Mouse (Mus musculus) adrenal gland, postnatal 10 days (tissue): ENCODE results near the gene Bcar3. TPM values are rescaled to one million over a fixed set of nuclear protein-coding genes. Genes with fewer than 3 reads are reported as not detected.
"Not testable (repeated sequence)": the region's sequence is repeated elsewhere in the genome, so short reads cannot be mapped to it uniquely, and the experiment has no call there.

Experiments
- DNase-seq: peaks from one replicate; pipeline ENCODE4 v3.0.0; 2021; ENCODE audit warnings: mixed read lengths
- long read RNA-seq, 2 experiments: library from polyadenylated mRNA; stranded (forward); transcript quantifications; one replicate each; pipeline ENCODE4 v2.0.0; 2021
- total RNA-seq, 2 experiments: library from RNA; stranded (reverse); gene quantifications; 2 replicates each; pipeline ENCODE4 v1.2.3; 2021

Bcar3 gene
- total RNA-seq = 10 to 100 TPM; 42.4 to 43.9 TPM
- long read RNA-seq, experiment 1, transcript Bcar3-201 (12 exons, 3,311 nt) = major isoform, 35 of 70 reads
- long read RNA-seq, experiment 1, partial matches to known transcripts = 23 of 70 reads
- long read RNA-seq, experiment 1, other reads (novel, unspliced or antisense) = 12 of 70 reads
- long read RNA-seq, experiment 2, transcript Bcar3-201 (12 exons, 3,311 nt) = major isoform, 25 of 37 reads
- long read RNA-seq, experiment 2, partial matches to known transcripts = 9 of 37 reads
- long read RNA-seq, experiment 2, other reads (novel, unspliced or antisense) = 3 of 37 reads

GRCm38 (mm10) chr3:122293954-122294850, at the start of gene Bcar3:
Bcar3 (plus strand) TSS chr3:122294136.
- DNase-seq = peak; percentile 91

- no peak for DNase-seq
These were observed 49.2 kb upstream of the Bcar3 start for GRCm38 (mm10) chr3:122244759-122245158.

GRCm38 (mm10) chr3:122245215-122245877, 48.6 kb upstream of the Bcar3 start, which contains the start of gene Gclm:
Gclm (plus strand) TSS chr3:122245557.
- peak; percentile 96 for DNase-seq

DNA sequence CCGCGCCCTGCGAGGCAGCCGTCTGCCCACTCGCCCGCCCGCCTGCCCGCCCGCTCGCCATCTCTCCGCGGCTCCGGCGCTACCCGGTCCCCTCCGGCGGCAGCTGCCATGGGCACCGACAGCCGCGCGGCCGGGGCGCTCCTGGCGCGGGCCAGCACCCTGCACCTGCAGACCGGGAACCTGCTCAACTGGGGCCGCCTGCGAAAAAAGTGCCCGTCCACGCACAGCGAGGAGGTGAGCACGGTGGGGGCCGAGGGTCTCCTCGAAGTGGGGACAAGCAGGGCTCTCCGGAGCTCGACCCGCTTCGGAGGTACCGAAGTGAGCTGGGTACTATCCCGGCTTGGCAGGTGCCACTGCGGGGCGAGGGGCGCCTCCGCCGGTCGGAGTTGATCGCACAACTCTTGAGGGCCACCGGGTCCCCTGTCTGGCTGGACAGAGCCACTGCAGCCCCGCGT, 48.0 kb upstream of the Bcar3 start:
- DNase-seq = peak; percentile 74

DNA sequence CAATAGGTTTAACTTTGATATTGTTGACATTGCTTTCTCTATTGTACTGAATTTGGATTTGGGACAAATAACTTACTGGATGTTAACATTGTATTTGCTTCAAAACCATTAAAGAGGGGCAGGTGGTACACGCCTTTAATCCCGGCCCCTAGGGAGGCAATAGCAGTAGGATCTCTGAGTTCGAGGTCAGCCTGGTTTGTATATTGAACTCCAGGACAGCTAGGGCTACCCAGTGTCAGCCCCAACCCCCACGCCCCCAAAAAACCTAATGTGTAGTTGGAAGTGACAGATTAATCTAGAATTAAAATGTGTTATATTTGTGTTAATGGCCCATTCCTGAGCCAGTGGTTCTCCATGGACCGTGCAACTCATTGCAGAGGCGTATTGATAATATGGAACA, 47.5 kb upstream of the Bcar3 start:
- DNase-seq = no peak

DNA sequence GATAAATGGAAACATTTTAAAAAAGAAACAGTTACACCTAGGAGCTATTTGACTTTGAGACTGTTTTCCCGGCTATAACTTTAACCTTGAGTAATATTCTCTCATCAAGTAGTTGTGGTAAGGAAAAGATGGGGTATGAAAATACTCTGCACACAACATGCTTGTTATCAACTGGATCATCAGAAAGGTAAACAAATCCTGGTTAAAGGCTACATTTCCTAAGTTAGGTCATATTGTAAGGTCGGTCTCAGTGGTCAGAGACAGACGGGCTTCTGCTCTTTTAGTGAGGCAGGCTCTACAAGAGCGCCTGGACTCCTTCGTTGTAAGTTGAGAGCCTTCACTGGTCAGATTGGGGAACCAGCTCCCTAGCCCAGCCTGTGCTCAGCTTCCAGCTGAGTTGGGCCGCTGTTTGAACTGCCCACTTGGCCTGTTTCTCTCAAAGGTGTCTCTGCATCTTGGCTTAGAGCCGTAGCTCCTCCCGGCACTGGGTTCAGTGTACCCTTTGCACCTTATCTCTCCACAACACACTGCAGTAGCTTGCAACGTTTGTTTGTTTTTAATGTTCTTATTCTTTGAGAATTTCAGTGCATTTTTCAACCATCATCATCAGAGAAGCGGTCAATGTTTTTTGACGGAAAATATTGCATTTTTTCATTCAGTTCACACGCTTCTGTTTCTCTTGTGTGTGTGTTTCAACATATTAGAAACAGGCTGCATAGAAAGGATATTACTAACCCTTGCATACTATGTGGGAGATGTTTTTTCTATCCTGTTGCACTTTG, 46.8 kb upstream of the Bcar3 start:
- no peak for DNase-seq

GRCm38 (mm10) chr3:122247768-122248100, 46.2 kb upstream of the Bcar3 start:
- DNase-seq = no peak

- DNase-seq = peak; percentile 28
These were observed 41.3 kb upstream of the Bcar3 start for GRCm38 (mm10) chr3:122252466-122253253.

DNA sequence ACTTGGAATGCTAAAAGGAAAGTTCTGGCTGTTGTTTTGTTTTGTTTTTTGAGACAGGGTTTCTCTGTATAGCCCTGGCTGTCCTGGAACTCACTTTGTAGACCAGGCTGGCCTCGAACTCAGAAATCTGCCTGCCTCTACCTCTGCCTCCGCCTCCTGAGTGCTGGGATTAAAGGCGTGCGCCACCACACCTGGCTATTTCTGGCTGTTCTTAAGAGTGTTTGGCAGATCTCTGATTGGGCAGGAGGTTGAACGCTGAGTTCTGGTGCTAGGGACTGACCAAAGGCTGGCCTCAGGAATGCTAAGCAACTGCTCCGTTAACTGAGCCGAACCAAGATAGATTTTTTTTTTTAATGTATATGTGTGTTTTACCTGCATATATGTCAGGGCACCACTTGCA, 39.9 kb upstream of the Bcar3 start:
- not testable (repeated sequence) for DNase-seq

- DNase-seq = no peak
These were observed 23.9 kb upstream of the Bcar3 start for GRCm38 (mm10) chr3:122269986-122270385.

DNA sequence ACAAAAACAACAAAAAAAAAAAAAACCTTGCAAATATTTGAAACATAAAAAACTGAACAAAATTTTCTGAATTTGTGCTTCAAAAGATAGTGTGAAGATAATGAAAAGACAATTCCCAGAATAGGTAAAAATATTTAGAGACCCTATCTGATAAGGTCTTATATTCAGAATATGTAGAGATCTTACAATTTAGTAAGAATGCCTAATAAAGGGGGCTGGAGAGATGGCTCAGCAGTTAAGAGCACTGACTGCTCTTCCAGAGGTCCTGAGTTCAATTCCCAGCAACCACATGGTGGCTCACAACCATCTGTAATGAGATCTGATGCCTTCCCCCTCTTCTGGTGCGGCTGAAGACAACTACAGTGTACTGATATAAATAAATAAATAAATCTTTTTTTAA, 21.4 kb upstream of the Bcar3 start:
- not testable (repeated sequence) for DNase-seq

DNA sequence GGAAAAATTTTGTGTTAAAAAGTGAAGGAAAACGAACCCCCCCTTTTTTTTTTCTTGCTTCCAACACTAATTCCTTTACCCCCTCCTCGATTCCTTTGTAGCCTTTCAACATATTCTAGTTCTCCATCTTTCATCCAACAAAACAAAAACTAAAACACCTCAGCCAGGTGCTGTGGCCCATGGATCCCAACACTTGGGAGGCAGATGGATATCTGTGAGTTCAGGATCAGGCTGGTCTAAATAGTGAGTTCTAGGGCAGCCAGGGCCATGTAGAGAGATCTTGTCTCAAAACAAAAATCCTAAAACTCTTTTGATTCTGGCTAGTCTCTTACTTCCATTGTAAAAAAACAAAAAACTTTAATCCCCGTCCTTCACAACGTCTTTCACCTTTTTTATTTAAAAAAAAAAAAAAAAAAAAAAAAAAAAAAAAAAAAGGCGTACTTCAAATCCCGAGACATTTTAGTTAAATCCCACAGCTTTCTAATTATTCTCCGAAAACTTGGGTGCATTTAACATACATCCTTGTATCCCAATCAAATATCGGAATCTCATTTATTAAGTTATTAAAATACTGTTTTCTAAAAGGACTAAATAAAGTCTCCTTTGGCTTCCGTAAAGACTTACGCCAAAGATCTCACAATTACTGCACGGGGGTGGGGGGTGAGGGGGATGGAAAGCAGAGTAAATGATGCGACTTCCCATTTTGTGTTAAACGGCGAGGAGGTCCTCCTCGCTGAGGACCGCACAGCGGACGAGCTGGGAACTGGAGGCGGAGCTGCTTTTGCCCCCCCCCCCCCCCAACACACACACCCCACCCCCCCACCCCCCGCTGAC, 20.3 kb upstream of the Bcar3 start:
- DNase-seq = no peak

GRCm38 (mm10) chr3:122274241-122275024, 19.5 kb upstream of the Bcar3 start, which contains the start of gene Dnttip2:
Dnttip2 (plus strand) TSS chr3:122274388.
- peak; percentile 95 for DNase-seq

DNA sequence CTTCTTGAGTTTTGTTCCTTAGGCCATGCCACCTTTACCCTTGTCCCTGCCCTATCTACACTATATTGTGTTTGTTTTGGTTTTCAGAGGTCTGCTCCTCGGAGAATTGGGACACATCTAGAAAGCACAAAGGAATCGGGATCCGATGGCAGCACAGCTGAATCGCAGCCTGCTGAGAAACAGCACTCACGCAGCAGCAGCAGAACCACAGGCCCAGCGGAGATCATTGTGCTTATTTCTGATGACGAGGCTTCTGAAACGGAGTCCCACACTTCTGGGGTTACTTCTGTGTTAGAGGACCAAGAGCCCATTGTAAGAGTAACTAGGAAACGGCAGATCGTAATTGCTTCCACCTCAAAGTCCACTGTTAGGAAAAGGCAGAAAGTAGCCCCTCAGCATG, 18.8 kb upstream of the Bcar3 start:
- DNase-seq = no peak

GRCm38 (mm10) chr3:122287195-122287594, 6.7 kb upstream of the Bcar3 start:
- DNase-seq = no peak

- no peak for DNase-seq
These were observed 5.2 kb upstream of the Bcar3 start for GRCm38 (mm10) chr3:122288613-122289195.

DNA sequence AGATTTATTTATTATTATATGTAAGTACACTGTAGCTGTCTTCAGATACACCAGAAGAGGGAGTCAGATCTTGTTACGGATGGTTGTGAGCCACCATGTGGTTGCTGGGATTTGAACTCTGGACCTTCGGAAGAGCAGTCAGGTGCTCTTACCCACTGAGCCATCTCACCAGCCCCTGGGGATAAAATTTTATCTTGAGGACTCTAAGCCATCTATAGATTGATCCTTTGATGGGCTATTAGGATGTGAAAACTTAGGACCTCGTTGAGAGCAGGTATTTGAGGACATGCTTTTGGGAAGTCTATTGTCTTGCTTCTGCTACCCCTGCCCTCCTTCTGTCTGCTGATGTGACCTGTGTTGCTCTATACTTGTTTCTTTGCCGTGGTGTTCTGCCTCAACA, 4.6 kb upstream of the Bcar3 start:
- not testable (repeated sequence) for DNase-seq

DNA sequence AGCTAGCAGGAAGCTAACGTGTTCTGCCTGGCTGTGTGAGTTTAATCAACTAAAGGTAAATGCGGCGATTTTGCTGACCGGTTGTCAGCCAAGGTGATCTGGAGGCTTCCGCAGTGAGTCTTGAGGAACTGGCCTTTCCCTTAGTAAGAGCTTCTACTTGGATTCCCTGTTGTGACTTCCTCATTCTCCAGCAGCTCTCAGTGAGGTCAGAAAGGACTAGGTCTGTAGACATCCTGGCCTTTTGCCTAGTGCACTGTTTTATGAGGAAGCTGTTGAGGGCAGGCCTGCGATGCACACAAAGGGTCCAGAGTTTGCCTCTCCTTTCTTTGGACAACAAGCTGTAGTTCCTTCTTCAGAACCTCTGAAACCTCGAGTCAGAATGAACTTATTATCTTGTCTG, 3.2 kb upstream of the Bcar3 start:
- peak; percentile 20 for DNase-seq

GRCm38 (mm10) chr3:122291828-122292227, 2.1 kb upstream of the Bcar3 start:
- peak; percentile 22 for DNase-seq
